In genomic region chr3:96500289-96500621, GRCm38 (mm10) we compare ENCODE assay signal across 1 mouse cellular context.
TF ChIP-seq lines count a peak whose summit lies in the region.

No protein-coding gene starts in this region.

TF ChIP-seq in CH12.LX, 34 proteins besides CTCF, POLR2A, EP300 and RAD21 (continued from another document):
- TF ChIP-seq E2F4 (IDR thresholded peaks at IDR 0.05; ENCODE audit: insufficient replicate concordance, low read depth, low read length), result 0 out of 2 replicates have a peak, but pooled peaks have one; percentile 54
- TF ChIP-seq IRF4 (IDR thresholded peaks at IDR 0.05; ENCODE audit: low read depth, low read length), result no peak
- TF ChIP-seq SIN3A (IDR thresholded peaks at IDR 0.05; ENCODE audit: low read length), result peak; percentile 58; the same call in 1 of the 2 replicates
- no peak for TF ChIP-seq GABPA (IDR thresholded peaks at IDR 0.05; ENCODE audit: insufficient replicate concordance, low read depth, low read length)
- no peak for TF ChIP-seq MXI1 (IDR thresholded peaks at IDR 0.05; ENCODE audit: low read depth, low read length)
- TF ChIP-seq MYC (IDR thresholded peaks at IDR 0.05; ENCODE audit: low read depth, low read length), result no peak
- no peak for TF ChIP-seq ZC3H11A (IDR thresholded peaks at IDR 0.05; ENCODE audit: low read depth, low read length)
- TF ChIP-seq KAT2A (IDR thresholded peaks at IDR 0.05; ENCODE audit: insufficient replicate concordance, low read length), result peak; percentile 83; the same call in 1 of the 2 replicates
- TF ChIP-seq TBP (conservative IDR thresholded peaks at IDR 0.05; ENCODE audit: low read depth, low read length), result peak; percentile 99
- TF ChIP-seq ZKSCAN1 (IDR thresholded peaks at IDR 0.05; ENCODE audit: borderline replicate concordance, low read depth, low read length), result no peak
- TF ChIP-seq JUN (IDR thresholded peaks at IDR 0.05; ENCODE audit: insufficient read depth, low read depth, low read length), result no peak
- no peak for TF ChIP-seq POLR2AphosphoS2 (IDR thresholded peaks at IDR 0.05; ENCODE audit: low read depth, low read length)
- peak; percentile 68 for TF ChIP-seq NRF1 (IDR thresholded peaks at IDR 0.05; ENCODE audit: low read depth, low read length)
- TF ChIP-seq SMC3 (IDR thresholded peaks at IDR 0.05; ENCODE audit: low read depth, low read length), result no peak
- peak; percentile 93 for TF ChIP-seq ELF1 (IDR thresholded peaks at IDR 0.05; ENCODE audit: low read depth, low read length)
- no peak for TF ChIP-seq BHLHE40 (IDR thresholded peaks at IDR 0.05; ENCODE audit: low read depth, low read length)
- TF ChIP-seq TCF12 (IDR thresholded peaks at IDR 0.05; ENCODE audit: low read depth, low read length), result no peak
- TF ChIP-seq MEF2A (IDR thresholded peaks at IDR 0.05; ENCODE audit: borderline replicate concordance, low read depth, low read length), result no peak; the same call in 1 of the 2 replicates
- peak; percentile 97 for TF ChIP-seq MAFK (IDR thresholded peaks at IDR 0.05; ENCODE audit: insufficient replicate concordance, low read length)
